Mouse (Mus musculus): Measurements from ENCODE around the gene Gcg.

The Gcg gene

DNA sequence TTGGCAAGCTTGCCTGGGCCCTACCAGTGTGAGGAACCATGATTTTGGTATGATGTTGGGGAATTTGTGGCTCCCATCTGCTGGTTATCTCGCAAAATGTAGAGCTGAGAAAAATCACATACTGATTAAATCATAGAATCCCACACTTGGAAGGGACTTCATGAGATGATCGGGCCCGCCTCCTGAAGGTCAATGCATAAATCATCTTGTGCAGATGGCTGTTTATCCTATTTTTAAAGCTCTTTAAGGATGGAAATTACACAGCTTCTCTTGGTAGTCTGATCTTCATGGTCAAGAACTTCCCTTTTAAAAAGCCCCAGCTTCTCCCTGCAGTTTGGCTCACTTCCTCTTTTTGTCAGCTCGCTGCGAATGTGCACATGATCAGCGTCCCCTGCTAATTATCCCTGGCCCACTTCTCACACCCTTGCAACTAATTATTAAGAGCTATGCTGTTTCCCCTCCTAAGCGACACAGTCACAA is 23.2 kb downstream of the Gcg start:
- CTCF ChIA-PET: interaction anchor here (0.6 kb wide), 1 partner anchor 91 kb away, joined by 7 read pairs; no protein-coding TSS in a partner anchor

DNA sequence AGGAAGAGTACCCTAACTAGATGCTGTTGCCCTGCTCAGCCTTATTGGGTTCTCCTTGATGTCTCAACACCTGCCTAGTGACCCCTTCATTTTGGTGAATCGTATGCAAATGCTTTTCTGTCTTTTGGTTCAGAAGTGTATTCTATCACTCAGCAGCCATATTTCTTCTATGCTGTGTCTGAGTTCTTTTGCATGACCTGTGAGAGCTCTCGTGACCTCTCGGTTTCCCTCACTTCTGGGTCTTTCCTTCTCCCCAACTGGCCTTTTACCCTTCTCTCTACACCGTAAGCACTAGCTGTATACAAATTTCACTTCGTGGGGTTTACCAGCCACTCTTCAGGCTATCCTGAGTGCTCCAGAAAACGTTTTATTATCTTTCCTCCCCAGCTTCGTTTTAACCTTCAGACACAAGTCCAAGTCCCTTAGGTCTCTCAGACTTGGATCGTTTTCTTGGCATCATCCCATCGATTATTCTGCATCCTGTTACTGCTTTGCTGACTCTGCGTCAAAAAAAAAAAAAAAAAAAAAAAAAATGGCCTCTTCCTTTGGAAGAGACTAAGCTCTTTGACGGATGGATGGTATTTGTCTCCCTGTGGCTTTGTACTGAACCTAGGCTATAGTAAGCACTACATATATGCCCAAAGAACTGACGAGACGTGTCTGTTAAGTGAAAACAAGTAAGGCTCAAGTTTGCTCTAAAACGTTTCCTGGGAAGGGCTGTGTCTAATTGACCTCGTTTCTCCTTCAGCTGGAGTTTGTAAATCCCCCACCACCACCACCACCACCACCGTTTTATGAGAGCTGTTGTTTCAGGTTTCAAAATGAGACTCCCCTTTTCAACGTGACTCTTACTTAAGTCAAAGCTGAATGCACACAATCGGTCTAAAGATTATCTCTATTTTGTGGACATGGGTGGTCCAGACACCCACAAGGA is 23.9 kb downstream of the Gcg start:
- CTCF ChIA-PET: interaction anchor here (0.6 to 0.9 kb wide), 2 partner anchors 11 to 90 kb away, joined by 3 to 7 read pairs; no protein-coding TSS in a partner anchor

DNA sequence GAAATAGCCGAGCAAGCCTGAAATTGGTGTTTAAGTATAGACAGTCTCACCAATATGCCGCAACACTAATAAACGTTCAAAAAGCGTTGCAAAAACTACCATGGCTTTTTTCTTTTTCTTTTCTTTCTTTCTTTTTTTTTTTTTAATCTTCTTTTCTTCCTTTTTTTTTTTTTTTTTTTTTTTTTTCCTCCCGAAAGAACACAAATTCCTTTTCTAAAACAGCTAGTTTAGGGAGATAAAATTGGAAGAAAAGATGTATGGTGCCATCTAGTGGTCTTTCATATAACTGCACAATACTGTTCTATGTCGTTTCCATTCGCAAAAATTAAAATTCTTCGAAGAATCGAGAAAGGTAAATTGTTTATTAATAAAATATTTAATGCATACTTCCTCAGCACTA is 25.4 kb downstream of the Gcg start:
- CTCF ChIA-PET: no interaction called here

DNA sequence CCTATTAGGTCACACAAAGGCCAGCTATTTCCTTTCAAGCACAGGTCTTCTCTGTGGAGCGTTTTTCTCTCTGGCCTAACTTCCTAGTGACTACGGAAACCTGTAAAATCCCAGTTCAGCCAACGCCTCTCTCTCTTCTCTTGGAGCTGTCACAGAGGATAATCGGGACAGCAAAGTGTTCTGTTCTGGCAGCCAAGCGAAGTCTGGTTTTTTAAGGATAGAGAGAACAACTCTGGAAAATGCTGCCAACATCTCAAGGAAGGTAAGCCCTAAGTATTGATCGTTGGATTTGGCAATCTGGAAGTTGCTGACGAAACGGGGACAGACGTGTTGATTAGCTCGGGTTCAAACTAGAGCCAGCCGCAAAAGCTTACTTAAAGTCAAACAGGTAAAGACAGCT is 28.5 kb downstream of the Gcg start:
- CTCF ChIA-PET: no interaction called here

DNA sequence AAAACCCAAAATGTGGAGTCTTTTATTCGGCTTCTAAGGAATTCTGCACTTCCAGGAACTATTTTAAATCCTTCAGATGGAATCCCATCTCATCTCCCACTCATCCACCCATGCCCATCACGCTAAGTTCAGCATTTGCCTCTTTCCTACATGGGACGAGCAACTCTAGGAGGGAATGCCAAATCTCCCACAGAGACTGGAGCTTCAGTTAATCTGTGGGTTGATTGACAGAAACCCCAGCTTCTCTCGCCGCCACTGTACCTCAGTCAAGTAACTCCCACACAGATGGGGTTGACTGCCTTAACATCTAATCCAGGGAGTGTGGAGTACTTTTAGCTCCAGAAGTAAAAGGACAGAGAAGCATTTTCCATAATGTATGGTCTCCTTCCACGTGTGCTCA is 29.4 kb downstream of the Gcg start:
- CTCF ChIA-PET: no interaction called here

DNA sequence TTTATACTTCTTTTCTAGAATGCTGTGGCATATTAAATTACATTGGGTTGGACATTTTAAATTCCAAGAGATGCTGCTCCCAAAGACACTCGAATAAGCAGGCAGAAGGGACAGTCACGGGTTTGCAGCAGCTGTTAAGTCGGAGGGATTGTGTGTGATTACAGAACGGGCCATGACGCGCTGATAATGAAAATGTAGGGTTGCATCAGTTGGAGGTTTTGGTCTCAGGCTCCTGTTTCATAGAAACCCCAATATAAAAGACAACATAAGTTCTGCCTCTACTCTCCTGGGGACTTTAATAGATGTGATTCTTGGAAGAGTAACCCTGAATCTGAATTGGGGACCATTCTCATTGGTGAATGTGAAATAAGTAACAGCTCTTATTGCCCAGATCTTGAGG is 33.1 kb downstream of the Gcg start:
- CTCF ChIA-PET: no interaction called here

DNA sequence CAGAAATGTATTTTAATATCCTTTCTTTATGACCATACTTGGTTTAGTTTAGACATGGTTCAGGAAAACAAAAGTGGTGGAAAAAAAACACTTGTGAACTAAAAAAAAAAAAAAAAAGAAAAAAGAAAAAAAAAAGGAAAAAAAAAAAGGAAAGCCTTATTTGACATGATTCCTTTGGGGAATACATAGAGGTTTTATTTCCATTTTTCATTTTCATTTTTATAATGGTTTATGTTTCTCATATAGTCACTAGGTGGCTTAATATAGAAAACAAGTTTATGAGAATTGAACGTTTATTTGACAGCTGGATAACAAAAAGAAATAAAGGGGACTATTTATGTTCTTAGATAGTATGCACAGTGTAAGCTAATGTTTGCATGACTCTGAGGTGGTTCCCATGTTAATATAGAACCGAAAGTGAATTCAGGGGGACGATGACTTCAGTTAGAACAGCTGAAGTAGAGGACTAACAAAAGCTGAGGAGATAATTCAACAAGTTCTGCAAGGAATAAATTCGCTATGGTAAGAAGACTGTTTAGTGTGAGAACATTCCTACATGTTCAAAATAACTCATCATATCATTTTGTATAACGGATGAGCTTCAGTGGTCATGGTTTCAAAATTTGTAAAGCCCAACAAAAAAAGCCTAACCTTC is 33.6 kb downstream of the Gcg start:
- CTCF ChIA-PET: interaction anchor here (0.6 to 0.7 kb wide), 2 partner anchors 281 to 672 kb away, joined by 3 to 4 read pairs; no protein-coding TSS in a partner anchor

DNA sequence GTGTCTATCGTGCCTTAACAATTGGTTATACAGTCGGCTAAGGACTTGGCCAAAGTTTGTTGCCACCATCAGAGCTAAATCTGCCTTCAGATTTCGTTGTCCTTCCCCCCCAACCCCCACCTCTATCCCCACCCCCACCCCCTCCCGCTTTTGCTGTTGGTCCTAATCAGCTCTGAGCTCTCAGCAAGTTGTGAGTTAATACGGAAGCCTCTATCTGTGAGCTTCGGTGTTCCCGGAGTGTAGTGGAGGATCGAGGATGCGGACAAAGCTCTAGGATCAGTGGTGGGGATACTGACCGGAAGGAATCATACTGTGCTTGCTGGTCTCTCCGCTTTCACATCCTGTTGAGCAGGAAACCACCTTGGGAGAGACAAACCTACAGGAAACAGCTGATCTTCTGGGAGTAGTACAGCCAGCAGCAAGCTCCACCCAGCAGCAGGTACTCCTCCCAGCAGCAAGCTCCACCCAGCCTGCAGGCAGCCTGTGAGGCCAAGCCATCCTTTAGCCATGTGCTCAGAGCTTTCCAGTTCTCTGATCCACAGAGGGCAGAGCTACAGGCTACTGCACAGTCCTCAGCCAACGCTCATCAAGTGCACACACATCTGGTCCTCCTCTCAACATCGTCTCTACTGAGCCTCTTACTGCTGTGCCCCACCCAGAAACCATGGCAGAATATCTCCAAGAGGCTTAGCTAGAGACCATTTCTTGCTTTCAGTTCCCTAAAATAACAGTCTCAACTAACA is 42.5 kb downstream of the Gcg start:
- CTCF ChIA-PET: no interaction called here

DNA sequence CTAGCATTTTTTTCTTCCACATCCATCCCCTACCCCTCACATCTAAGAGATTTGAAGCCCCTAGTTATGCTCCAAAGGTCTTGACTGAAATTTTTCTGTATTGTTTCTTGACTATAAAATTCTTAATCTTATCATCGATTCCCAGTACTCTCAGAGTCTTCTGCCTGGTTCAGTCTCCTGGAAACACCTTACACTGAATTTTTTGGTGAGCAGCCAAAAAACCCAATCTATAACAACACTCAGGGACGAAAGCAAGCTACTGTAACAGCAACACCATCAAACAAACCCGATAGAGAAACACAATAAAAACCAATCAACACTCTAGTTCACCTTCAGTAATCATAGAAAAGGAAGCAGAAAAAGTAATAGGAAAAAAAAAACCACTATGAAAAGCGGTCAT is 43.4 kb downstream of the Gcg start:
- CTCF ChIA-PET: no interaction called here

DNA sequence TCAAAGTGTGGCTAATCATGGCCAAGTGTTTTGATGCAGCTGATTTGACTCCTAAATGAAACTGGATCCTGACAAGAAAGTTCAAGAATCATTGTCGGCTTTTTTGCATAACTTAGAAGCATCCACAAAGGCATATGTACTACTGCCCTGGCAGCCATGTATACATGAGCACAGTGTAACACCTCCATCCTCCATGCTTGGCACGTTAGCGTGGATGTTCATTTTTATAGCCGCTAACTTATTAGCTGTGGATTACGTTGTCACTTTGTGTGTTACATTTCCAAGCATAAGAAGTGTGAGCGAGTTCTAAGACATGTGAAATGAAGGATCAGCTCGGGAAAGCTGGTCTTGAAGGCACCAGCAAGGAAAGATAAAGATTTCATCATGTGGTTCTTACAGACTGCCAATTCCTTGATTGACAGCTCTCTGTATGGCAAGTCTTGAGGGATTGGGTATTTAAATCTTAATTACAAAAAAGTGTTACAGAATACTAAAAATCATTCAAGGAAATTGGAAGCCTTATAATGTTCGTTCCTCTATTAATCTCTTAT is 52.1 kb downstream of the Gcg start:
- CTCF ChIA-PET: no interaction called here

DNA sequence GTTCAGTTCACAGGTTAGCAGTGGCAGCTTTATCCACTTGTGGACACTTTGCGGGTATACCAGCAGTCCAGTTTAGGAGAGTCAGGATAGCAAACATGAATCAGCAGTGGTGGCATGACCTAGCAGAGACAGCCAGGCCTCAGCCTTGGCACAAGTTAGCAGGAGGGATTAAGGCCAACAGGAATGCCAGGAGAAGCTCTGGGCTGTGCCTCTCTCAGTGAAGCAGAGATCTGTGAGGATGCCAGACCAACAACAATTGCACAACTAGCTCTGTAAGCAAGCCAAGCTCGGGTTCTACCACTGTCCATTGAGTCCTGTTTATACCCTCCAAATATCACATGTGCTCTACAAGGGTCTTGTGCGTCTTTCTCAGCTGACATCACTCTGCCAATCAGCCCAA is 57.5 kb downstream of the Gcg start:
- CTCF ChIA-PET: interaction anchor here (0.7 kb wide), 1 partner anchor 35 kb away, joined by 3 read pairs; no protein-coding TSS in a partner anchor

All from spleen, embryonic (tissue).